Mouse (Mus musculus) forebrain, embryonic 15.5 days (tissue): ENCODE measurements around the gene Treml4. TPM values are rescaled to one million over a fixed set of nuclear protein-coding genes. Genes with fewer than 3 reads are reported as not detected.

Experiments used
- ATAC-seq: fragments of 200-750 bp; cut with Nextera tagmentation; replicated peaks from 2 replicates; pipeline ENCODE4 v1.8.0; 2017; ENCODE audit warnings: mild to moderate bottlenecking, moderate TSS enrichment, moderate library complexity
- H3K27ac ChIP-seq: fragments of 300-500 bp; sonication (generic); replicated peaks from 2 replicates; pipeline ENCODE4 v1.5.1; 2015; ENCODE audit warnings: mild to moderate bottlenecking, inconsistent platforms
- H3K27me3 ChIP-seq: fragments of 300-500 bp; sonication (generic); 2 replicates; pipeline ENCODE4 v1.6.1; 2015; ENCODE audit warnings: inconsistent platforms
- H3K36me3 ChIP-seq: fragments of 300-500 bp; sonication (generic); 2 replicates; pipeline ENCODE4 v1.6.1; 2015; ENCODE audit warnings: mild to moderate bottlenecking, inconsistent platforms
- H3K4me1 ChIP-seq: fragments of 300-500 bp; sonication (generic); 2 replicates; pipeline ENCODE4 v1.6.1; 2015; ENCODE audit warnings: inconsistent platforms
- H3K4me2 ChIP-seq: fragments of 300-500 bp; sonication (generic); replicated peaks from 2 replicates; pipeline ENCODE4 v1.6.1; 2015; ENCODE audit warnings: mild to moderate bottlenecking, inconsistent platforms
- H3K4me3 ChIP-seq: fragments of 300-500 bp; sonication (generic); 2 replicates; pipeline ENCODE4 v1.5.1; 2015; ENCODE audit warnings: mild to moderate bottlenecking, inconsistent platforms
- H3K9ac ChIP-seq: fragments of 300-500 bp; sonication (generic); replicated peaks from 2 replicates; pipeline ENCODE4 v1.6.1; 2015; ENCODE audit warnings: mild to moderate bottlenecking, inconsistent platforms
- H3K9me3 ChIP-seq: fragments of 300-500 bp; sonication (generic); 2 replicates; pipeline ENCODE4 v1.6.1; 2016; ENCODE audit warnings: inconsistent platforms
- whole genome bisulfite sequencing: fragments of 180-500 bp; shearing (Covaris S2); methylation state at CpG from one replicate; pipeline ENCODE4 v1.1.7; 2015; ENCODE audit warnings: mixed read lengths; 5-methylcytosine and 5-hydroxymethylcytosine counted together
- polyA plus RNA-seq: library from polyadenylated mRNA; unstranded; fragments of >200 nt; fragmentation: Nextera tagmentation; extraction: Ambion mirVana; gene quantifications from 2 replicates; pipeline ENCODE4 v1.2.1, GENCODE M21; 2015

Treml4 gene
- polyA plus RNA-seq, 1 experiment from 2014 or later = not detected

- H3K36me3 ChIP-seq = no peaks in the 10 kb centered on the region
- H3K4me2 ChIP-seq = no peak overlapping the region
- H3K4me1 ChIP-seq = no peaks in the 10 kb centered on the region
- H3K9ac ChIP-seq = no peak overlapping the region
- H3K27me3 ChIP-seq = no peaks in the 10 kb centered on the region
- no peak overlapping the region for H3K27ac ChIP-seq
- H3K9me3 ChIP-seq = no peaks in the 10 kb centered on the region; the same call in 1 of the 2 replicates
- no peak for ATAC-seq
- no peak overlapping the region for H3K4me3 ChIP-seq
Measured at GRCm38 (mm10) chr17:48256575-48256974, 7.5 kb upstream of the Treml4 start.

DNA sequence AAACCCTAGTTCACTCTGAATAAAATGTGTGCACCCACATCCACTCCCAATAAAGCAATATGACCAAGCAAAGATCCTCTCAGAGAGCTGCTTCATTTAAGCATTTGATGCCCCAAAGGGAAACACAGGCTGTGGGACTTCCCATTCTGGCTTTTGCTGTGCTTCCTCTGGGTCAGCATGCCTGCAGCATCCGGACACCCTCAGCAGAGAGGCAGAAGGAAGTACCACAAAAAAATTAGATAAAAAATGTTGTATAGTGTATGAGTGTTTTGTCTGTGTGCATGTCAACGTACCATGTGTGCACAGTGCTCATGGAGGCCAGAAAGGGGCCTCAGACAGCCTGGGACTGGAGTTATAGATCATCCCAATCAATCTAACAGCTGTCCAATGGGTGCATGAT is 2.2 kb upstream of the Treml4 start:
- H3K9ac ChIP-seq = no peak overlapping the region
- no peaks in the 10 kb centered on the region for H3K4me1 ChIP-seq
- no peak overlapping the region for H3K4me3 ChIP-seq
- H3K4me2 ChIP-seq = no peak overlapping the region
- no peak overlapping the region for H3K27ac ChIP-seq
- H3K36me3 ChIP-seq = no peaks in the 10 kb centered on the region
- H3K27me3 ChIP-seq = no peaks in the 10 kb centered on the region
- no peaks in the 10 kb centered on the region; the same call in 1 of the 2 replicates for H3K9me3 ChIP-seq
- 86% methylated on average over 2 of the region's 2 CpGs for WGBS
- ATAC-seq = no peak

GRCm38 (mm10) chr17:48264662-48265061 is 567 bp downstream of the Treml4 start:
- WGBS = 94% methylated on average over 7 of the region's 7 CpGs
- H3K9ac ChIP-seq = no peak overlapping the region
- no peak for ATAC-seq

GRCm38 (mm10) chr17:48266138-48266537 is 2.0 kb downstream of the Treml4 start:
- Histone ChIP-seq H3K27ac (no peak overlapping the region), H3K4me2 (no peak overlapping the region), H3K27me3 (no peaks in the 10 kb centered on the region), H3K4me1 (no peaks in the 10 kb centered on the region), H3K4me3 (no peak overlapping the region), H3K9ac (no peak overlapping the region), H3K36me3 (no peaks in the 10 kb centered on the region), H3K9me3 (no peaks in the 10 kb centered on the region)
- 1% methylated on average over 2 of the region's 2 CpGs for WGBS
- no peak for ATAC-seq

More at GRCm38 (mm10) chr17:48264662-48265061, 567 bp downstream of the Treml4 start:
- Histone ChIP-seq H3K4me2 (no peak overlapping the region), H3K27ac (no peak overlapping the region), H3K36me3 (no peaks in the 10 kb centered on the region), H3K27me3 (no peaks in the 10 kb centered on the region), H3K9me3 (no peaks in the 10 kb centered on the region), H3K4me3 (no peak overlapping the region), H3K4me1 (no peaks in the 10 kb centered on the region)

GRCm38 (mm10) chr17:48266610-48267304 is 2.7 kb downstream of the Treml4 start:
- Histone ChIP-seq H3K4me2 (no peak overlapping the region), H3K4me3 (no peak overlapping the region), H3K4me1 (no peaks in the 10 kb centered on the region), H3K36me3 (no peaks in the 10 kb centered on the region), H3K27ac (no peak overlapping the region), H3K27me3 (no peaks in the 10 kb centered on the region), H3K9ac (no peak overlapping the region), H3K9me3 (no peaks in the 10 kb centered on the region)
- ATAC-seq = no peak
- 35% methylated on average over 2 of the region's 2 CpGs for WGBS

DNA sequence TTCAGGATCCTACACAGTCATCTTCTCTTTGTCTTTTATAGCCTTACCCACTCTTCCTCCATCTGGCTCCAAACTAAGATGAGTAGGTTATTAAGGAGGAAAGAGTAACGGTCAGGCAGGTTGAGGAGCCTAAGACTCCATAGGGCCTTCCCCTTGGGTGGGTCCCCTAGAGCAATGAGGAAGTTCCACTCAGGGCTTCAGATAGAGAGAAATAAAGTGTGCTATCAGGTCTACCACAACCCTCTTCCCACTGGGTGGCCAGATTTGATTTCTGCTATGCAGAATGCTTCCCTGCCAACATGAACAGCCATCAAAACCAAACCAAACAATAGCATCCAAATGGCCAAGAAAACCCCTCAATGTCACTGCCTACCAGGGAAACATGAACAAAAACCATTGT is 3.5 kb downstream of the Treml4 start:
- ATAC-seq = no peak
- Histone ChIP-seq H3K36me3 (no peaks in the 10 kb centered on the region), H3K27me3 (no peaks in the 10 kb centered on the region), H3K27ac (no peak overlapping the region), H3K4me1 (no peaks in the 10 kb centered on the region), H3K9ac (no peak overlapping the region), H3K4me2 (no peak overlapping the region), H3K9me3 (no peaks in the 10 kb centered on the region), H3K4me3 (no peak overlapping the region)
- 84% methylated on average over 1 of the region's 1 CpGs for WGBS

DNA sequence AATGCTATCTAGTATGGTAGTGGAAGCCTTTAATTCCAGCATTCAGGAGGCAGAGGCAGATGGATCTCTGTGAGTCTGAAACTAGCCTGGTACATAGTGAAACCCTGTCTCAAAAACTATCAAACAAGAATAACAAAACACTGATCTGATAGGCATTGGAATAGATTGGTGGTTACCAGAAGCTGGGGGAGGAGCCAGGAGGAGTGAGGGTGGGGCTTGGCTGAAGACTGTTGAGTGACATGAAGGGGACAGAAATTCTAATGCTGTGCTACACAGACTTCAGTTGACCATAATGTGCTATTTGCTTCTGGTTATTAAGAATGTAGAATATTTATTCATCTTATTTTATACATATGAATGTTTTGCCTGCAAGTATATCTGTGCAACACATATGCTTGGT is 4.2 kb downstream of the Treml4 start:
- no peak for ATAC-seq
- Histone ChIP-seq H3K4me2 (no peak overlapping the region), H3K9ac (no peak overlapping the region), H3K4me1 (no peaks in the 10 kb centered on the region), H3K36me3 (no peaks in the 10 kb centered on the region), H3K27me3 (no peaks in the 10 kb centered on the region), H3K4me3 (no peak overlapping the region), H3K9me3 (no peaks in the 10 kb centered on the region), H3K27ac (no peak overlapping the region)

DNA sequence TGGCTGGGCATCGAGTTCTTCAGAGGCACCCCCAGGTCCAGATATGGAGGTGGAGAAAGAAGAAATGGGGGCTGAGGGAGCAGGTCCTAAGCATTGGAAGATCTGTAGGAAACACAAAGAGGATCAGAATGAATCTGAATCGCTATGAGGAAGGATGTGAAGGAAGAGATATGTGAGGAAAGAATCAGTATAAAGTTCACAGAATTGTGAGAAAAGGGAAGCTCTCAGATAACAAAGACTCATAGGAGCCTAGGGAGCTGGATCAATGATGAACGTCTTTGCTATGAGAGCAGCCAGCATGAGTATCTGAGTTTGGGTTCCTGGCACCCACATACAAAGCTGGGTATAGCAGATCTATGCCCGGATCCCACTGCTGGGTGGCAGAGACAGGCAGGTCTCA is 5.7 kb downstream of the Treml4 start:
- Histone ChIP-seq H3K27me3 (no peaks in the 10 kb centered on the region), H3K36me3 (no peaks in the 10 kb centered on the region), H3K4me1 (no peaks in the 10 kb centered on the region)

DNA sequence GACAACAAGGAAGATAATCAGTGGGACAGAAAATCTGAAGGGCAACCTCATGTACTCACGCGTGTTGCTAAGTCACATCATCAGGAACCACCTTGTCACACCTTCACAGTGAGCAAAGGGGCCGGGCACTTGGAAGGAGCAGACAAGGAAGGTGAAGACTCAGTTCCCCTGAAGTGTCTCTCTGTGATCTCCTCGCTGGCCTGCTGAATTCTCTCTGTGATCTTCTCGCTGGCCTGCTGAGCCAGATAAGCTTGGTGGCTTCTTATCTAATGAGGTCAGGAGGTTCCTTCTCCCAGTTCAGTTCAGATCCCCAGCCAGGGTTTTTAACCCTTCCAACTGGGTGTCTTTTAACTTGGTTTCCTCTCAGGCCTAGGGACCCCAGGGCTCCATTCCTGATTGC is 8.1 kb downstream of the Treml4 start:
- H3K36me3 ChIP-seq = no peaks in the 10 kb centered on the region
- ATAC-seq = no peak

More for the DNA sequence above, 5.7 kb downstream of the Treml4 start:
- Histone ChIP-seq H3K4me3 (no peak overlapping the region), H3K9ac (no peak overlapping the region), H3K9me3 (no peaks in the 10 kb centered on the region), H3K27ac (no peak overlapping the region), H3K4me2 (no peak overlapping the region)
- WGBS = 83% methylated on average over 4 of the region's 4 CpGs
- no peak for ATAC-seq

DNA sequence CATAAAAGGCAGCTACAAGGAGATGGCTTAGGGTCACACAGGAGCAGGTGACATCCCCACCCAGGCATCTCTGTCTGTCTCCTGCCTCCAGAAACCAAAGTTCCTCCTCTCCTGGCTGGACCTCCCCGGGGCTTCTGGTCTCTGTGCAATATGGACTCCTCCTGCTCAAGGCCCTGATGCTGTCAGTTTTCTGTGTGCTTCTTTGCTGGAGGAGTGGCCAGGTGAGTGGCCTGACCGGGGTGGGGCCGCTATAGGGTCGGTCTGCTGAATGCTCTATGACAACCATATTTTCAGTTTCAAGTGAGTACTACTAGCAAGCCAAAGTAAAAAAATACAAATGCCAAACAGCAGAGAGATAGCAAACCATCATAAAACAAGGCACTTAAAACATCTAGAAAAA is 8.5 kb downstream of the Treml4 start:
- H3K36me3 ChIP-seq = no peaks in the 10 kb centered on the region
- no peaks in the 10 kb centered on the region for H3K9me3 ChIP-seq
- H3K4me3 ChIP-seq = no peak overlapping the region
- H3K4me1 ChIP-seq = no peaks in the 10 kb centered on the region
- H3K9ac ChIP-seq = no peak overlapping the region
- WGBS = 86% methylated on average over 4 of the region's 4 CpGs
- H3K4me2 ChIP-seq = no peak overlapping the region
- H3K27me3 ChIP-seq = no peaks in the 10 kb centered on the region
- no peak for ATAC-seq
- H3K27ac ChIP-seq = no peak overlapping the region

More for the DNA sequence above, 8.1 kb downstream of the Treml4 start:
- Histone ChIP-seq H3K27ac (no peak overlapping the region), H3K4me3 (no peak overlapping the region), H3K4me1 (no peaks in the 10 kb centered on the region), H3K4me2 (no peak overlapping the region), H3K9me3 (no peaks in the 10 kb centered on the region), H3K27me3 (no peaks in the 10 kb centered on the region), H3K9ac (no peak overlapping the region)
- 77% methylated on average over 5 of the region's 5 CpGs for WGBS

DNA sequence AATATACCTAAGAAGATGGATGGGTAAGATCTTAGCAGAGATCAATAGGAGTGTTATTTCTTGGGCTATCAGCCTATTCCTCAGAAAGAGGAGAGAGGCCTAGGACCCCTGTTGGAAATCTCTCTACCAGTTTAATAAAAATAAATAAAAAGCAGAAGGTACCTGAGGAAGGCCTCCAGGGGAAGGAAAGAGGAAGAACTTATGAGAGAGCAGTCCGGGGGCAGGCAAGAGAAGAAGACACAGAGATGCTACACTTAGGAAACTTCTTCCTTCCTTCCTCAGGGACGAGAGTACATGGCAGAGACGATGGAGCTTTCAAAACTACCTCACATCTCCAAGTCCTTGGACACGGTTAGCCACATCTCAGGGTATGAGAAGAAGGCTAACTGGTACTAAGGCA is 10.0 kb downstream of the Treml4 start:
- WGBS = 76% methylated on average over 4 of the region's 4 CpGs

GRCm38 (mm10) chr17:48274885-48275284 is 10.8 kb downstream of the Treml4 start:
- H3K9me3 ChIP-seq = no peaks in the 10 kb centered on the region
- H3K4me2 ChIP-seq = no peak overlapping the region
- no peaks in the 10 kb centered on the region for H3K4me1 ChIP-seq
- no peak overlapping the region for H3K27ac ChIP-seq
- H3K27me3 ChIP-seq = no peaks in the 10 kb centered on the region
- ATAC-seq = no peak
- no peak overlapping the region for H3K9ac ChIP-seq
- H3K4me3 ChIP-seq = no peak overlapping the region
- 30% methylated on average over 6 of the region's 6 CpGs for WGBS
- H3K36me3 ChIP-seq = no peaks in the 10 kb centered on the region

More for the DNA sequence above, 10.0 kb downstream of the Treml4 start:
- ATAC-seq = no peak
- no peaks in the 10 kb centered on the region for H3K4me1 ChIP-seq
- H3K9me3 ChIP-seq = no peaks in the 10 kb centered on the region
- H3K4me2 ChIP-seq = no peak overlapping the region
- no peaks in the 10 kb centered on the region for H3K36me3 ChIP-seq
- no peaks in the 10 kb centered on the region for H3K27me3 ChIP-seq
- H3K4me3 ChIP-seq = no peak overlapping the region
- H3K27ac ChIP-seq = no peak overlapping the region
- no peak overlapping the region for H3K9ac ChIP-seq

DNA sequence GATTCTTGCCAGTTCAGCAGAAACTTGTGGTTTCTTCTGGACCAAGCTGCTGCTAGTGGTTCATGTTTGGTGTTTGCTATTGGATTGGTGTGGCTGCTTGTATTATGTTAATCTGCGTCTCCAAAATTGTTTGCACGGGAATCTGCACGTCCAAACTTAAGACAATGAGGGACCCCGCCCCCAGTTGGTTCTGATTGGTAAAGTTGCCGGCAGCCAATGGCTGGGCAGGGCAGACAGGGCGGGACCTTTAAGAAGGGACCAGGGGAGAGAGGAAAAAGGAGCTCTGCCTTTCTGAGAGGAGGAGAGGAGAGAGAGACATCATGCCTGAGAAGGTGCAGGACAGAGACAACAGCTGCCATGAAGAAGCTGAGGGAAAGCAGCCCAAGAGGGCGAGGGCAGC is 11.6 kb downstream of the Treml4 start:
- H3K4me3 ChIP-seq = no peak overlapping the region
- H3K4me1 ChIP-seq = no peaks in the 10 kb centered on the region
- H3K9me3 ChIP-seq = no peaks in the 10 kb centered on the region
- H3K4me2 ChIP-seq = no peak overlapping the region
- no peak overlapping the region for H3K9ac ChIP-seq
- no peak overlapping the region for H3K27ac ChIP-seq
- H3K27me3 ChIP-seq = no peaks in the 10 kb centered on the region
- WGBS = 52% methylated on average over 7 of the region's 7 CpGs
- no peak for ATAC-seq
- H3K36me3 ChIP-seq = no peaks in the 10 kb centered on the region
